Mouse (Mus musculus) B cell, adult 67 days (primary cell): Measurements from ENCODE around the gene Nelfe. TPM values are rescaled to one million over a fixed set of nuclear protein-coding genes. Genes with fewer than 3 reads are reported as not detected.

Source experiments
- total RNA-seq, 2 experiments: library from RNA; stranded (reverse); gene quantifications; 4 replicates each; pipeline ENCODE4 v1.2.4; 2023

Nelfe gene
- 10 to 100 TPM; 32.7 to 37.8 TPM for total RNA-seq

GRCm38 (mm10) chr17:34849722-34850516, at the start of gene Nelfe, which contains the start of gene Skiv2l:
Gene Nelfe (plus strand): TSS chr17:34850391.
Gene Skiv2l (minus strand): TSS chr17:34850210.

GRCm38 (mm10) chr17:34804301-34804700, 45.9 kb upstream of the Nelfe start, which contains the start of gene Cyp21a1:
Gene Cyp21a1 (minus strand): TSS chr17:34804561.

GRCm38 (mm10) chr17:34836856-34837221, 13.4 kb upstream of the Nelfe start, which contains the start of the genes Stk19 and Dxo:
Gene Stk19 (minus strand): TSS chr17:34836945.
Gene Dxo (plus strand): TSS chr17:34837019.

GRCm38 (mm10) chr17:34862416-34863081, 12.4 kb downstream of the Nelfe start, which contains the start of gene Cfb:
Gene Cfb (minus strand): TSS chr17:34862518.

GRCm38 (mm10) chr17:34879336-34879879, 29.2 kb downstream of the Nelfe start, which contains the start of gene Zbtb12:
Gene Zbtb12 (plus strand): TSS chr17:34879483.

GRCm38 (mm10) chr17:34881683-34882310, 31.6 kb downstream of the Nelfe start, which contains the start of gene Gm20547:
Gene Gm20547 (minus strand): TSS chr17:34882042.

GRCm38 (mm10) chr17:34898160-34898586, 48.0 kb downstream of the Nelfe start, which contains the start of the genes C2 and Ehmt2:
Gene C2 (minus strand): TSS chr17:34898265.
Gene Ehmt2 (plus strand): TSS chr17:34898469.

Other genes with a start within 250 kb of the Nelfe start
- 10 to 100 TPM; 41.4 to 42.3 TPM for gene Rnf5, start 246.7 kb upstream of the Nelfe start, total RNA-seq
- 10 to 100 TPM; 67.5 to 72.5 TPM for gene Agpat1, start 246.1 kb upstream of the Nelfe start, total RNA-seq
- not detected for gene Egfl8, start 234.4 kb upstream of the Nelfe start, total RNA-seq
- 1 to 10 TPM; 2.1 to 6.8 TPM for gene Ppt2, start 221.9 kb upstream of the Nelfe start, total RNA-seq
- not detected for gene Prrt1, start 220.9 kb upstream of the Nelfe start, total RNA-seq
- gene Fkbpl, start 205.6 kb upstream of the Nelfe start, total RNA-seq: 1 to 10 TPM; 2.9 to 5.3 TPM
- 10 to 100 TPM; 81.4 to 84.7 TPM for gene Atf6b, start 203.2 kb upstream of the Nelfe start, total RNA-seq
- gene Tnxb, start 179.9 kb upstream of the Nelfe start, total RNA-seq: not detected
- gene C4b, start 106.5 kb upstream of the Nelfe start, total RNA-seq: 1 to 10 TPM in 1 of 2 experiments, under 1 TPM in 1; 0.47 to 1.2 TPM
- gene Cyp21a1, start 45.8 kb upstream of the Nelfe start, total RNA-seq: not detected
- gene Stk19, start 13.4 kb upstream of the Nelfe start, total RNA-seq: 10 to 100 TPM; 57.8 to 67.8 TPM
- gene Dxo, start 13.4 kb upstream of the Nelfe start, total RNA-seq: 10 to 100 TPM; 87.2 to 90.1 TPM
- 100 to 1,000 TPM; 106 to 113 TPM for gene Skiv2l, start 181 bp upstream of the Nelfe start, total RNA-seq
- under 1 TPM in 1 of 2 experiments, not detected in 1; 0.41 TPM for gene Cfb, start 12.1 kb downstream of the Nelfe start, total RNA-seq
- 10 to 100 TPM in 1 of 2 experiments, 1 to 10 TPM in 1; 9.4 to 13.1 TPM for gene Zbtb12, start 29.1 kb downstream of the Nelfe start, total RNA-seq
- gene Gm20547, start 31.7 kb downstream of the Nelfe start, total RNA-seq: not detected
- 1 to 10 TPM; 2.4 to 2.6 TPM for gene C2, start 47.9 kb downstream of the Nelfe start, total RNA-seq
- gene Ehmt2, start 48.1 kb downstream of the Nelfe start, total RNA-seq: 100 to 1,000 TPM; 169 to 178 TPM
- gene Slc44a4, start 64.1 kb downstream of the Nelfe start, total RNA-seq: not detected
- 10 to 100 TPM; 64.3 to 86.9 TPM for gene Neu1, start 80.9 kb downstream of the Nelfe start, total RNA-seq
- 100 to 1,000 TPM in 1 of 2 experiments, 1 to 10 TPM in 1; 9.1 to 108 TPM for gene Hspa1b, start 108.8 kb downstream of the Nelfe start, total RNA-seq
- not detected for gene Gm20481, start 119.5 kb downstream of the Nelfe start, total RNA-seq
- gene Hspa1a, start 121.8 kb downstream of the Nelfe start, total RNA-seq: 10 to 100 TPM in 1 of 2 experiments, 1 to 10 TPM in 1; 3.8 to 37.9 TPM
- not detected for gene Hspa1l, start 122.3 kb downstream of the Nelfe start, total RNA-seq
- 10 to 100 TPM; 32.1 to 32.7 TPM for gene Lsm2, start 131.5 kb downstream of the Nelfe start, total RNA-seq
- 100 to 1,000 TPM; 290 to 310 TPM for gene Vars, start 150.6 kb downstream of the Nelfe start, total RNA-seq
- under 1 TPM; 0.50 to 0.75 TPM for gene Vwa7, start 166.2 kb downstream of the Nelfe start, total RNA-seq
- 1 to 10 TPM; 4.8 to 5.7 TPM for gene Sapcd1, start 177.6 kb downstream of the Nelfe start, total RNA-seq
- gene Msh5, start 196.4 kb downstream of the Nelfe start, total RNA-seq: 10 to 100 TPM in 1 of 2 experiments, 1 to 10 TPM in 1; 9.7 to 13.8 TPM
- gene Clic1, start 199.6 kb downstream of the Nelfe start, total RNA-seq: 100 to 1,000 TPM; 210 to 218 TPM
- 1 to 10 TPM; 3.4 to 5.2 TPM for gene Ddah2, start 208.6 kb downstream of the Nelfe start, total RNA-seq
- not detected for gene Ly6g6c, start 215.0 kb downstream of the Nelfe start, total RNA-seq
- not detected for gene Mpig6b, start 215.8 kb downstream of the Nelfe start, total RNA-seq
- not detected for gene Ly6g6e, start 226.5 kb downstream of the Nelfe start, total RNA-seq
- not detected for gene Ly6g6d, start 227.7 kb downstream of the Nelfe start, total RNA-seq
- gene Ly6g6f, start 235.2 kb downstream of the Nelfe start, total RNA-seq: not detected
- 10 to 100 TPM; 71.6 to 74.8 TPM for gene Abhd16a, start 238.9 kb downstream of the Nelfe start, total RNA-seq